Mouse (Mus musculus): Measurements from ENCODE around the gene Nudt19.

DNA sequence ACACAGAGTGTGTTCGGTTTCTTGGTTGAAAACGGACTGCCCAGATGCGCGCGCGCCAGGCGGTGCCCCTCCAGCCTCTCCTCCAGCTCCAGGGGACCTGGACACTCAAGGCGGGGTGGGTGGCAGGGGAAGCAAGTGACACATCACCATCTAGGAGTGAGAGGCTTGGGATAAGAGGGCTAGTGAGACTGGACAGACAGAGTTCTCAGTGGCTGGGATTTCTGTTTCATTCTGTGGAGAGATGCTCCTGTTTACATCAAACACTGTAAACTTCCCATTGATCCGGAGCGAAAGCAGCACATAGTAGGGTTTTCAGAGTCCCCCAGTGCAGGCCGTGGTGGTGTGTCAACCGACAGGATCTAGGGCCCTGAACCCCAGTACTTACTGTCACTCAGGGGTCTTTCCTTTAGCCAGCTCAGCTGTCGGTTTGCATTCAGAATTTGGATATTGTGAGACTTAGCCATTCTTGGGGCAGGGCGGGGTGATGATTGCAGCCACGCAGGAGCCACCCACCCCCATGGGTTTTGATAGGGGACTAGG, 30.9 kb upstream of the Nudt19 start:
- TF ChIP-seq POLR2A (IDR thresholded peaks at IDR 0.05; ENCODE audit: insufficient read length, low read depth) (no peak), POLR2AphosphoS2 (IDR thresholded peaks at IDR 0.05; ENCODE audit: insufficient read length, low read depth) (no peak), TCF12 (IDR thresholded peaks at IDR 0.05; ENCODE audit: insufficient read depth, poor library complexity, severe bottlenecking) (no peak), USF1 (IDR thresholded peaks at IDR 0.05; ENCODE audit: low read depth) (no peak), MYOD1 (IDR thresholded peaks at IDR 0.05; ENCODE audit: control insufficient read depth in 1 of 3, insufficient read length in 2 of 3, low read depth in 2 of 3) (no peak), MYOG (IDR thresholded peaks at IDR 0.05; ENCODE audit: control insufficient read depth in 1 of 3, insufficient read depth in 1 of 3, insufficient read length in 2 of 3, low read depth in 2 of 3) (no peak), SRF (IDR thresholded peaks at IDR 0.05; ENCODE audit: control insufficient read depth, insufficient read length, low read depth) (no peak), CEBPB (IDR thresholded peaks at IDR 0.05; ENCODE audit: insufficient read depth, poor library complexity, severe bottlenecking) (no peak)

All from myocyte (in vitro differentiated cells).